Mouse (Mus musculus) liver, embryonic 13.5 days (tissue): Measurements from ENCODE around the gene Flywch2. TPM values are rescaled to one million over a fixed set of nuclear protein-coding genes. Genes with fewer than 3 reads are reported as not detected.
A peak's percentile ranks its signal among the peaks of the same experiment; 100 is the strongest.

Experiments
- ATAC-seq: fragments of 200-750 bp; cut with Nextera tagmentation; 2 replicates; pipeline ENCODE4 v1.8.0; 2017; ENCODE audit warnings: low read depth, mild to moderate bottlenecking, moderate number of reproducible peaks, moderate library complexity
- DNase-seq: peaks from one replicate; pipeline ENCODE4 v3.0.0; 2022
- H3K27ac ChIP-seq: fragments of 300-500 bp; sonication (generic); 2 replicates; pipeline ENCODE4 v1.5.1; 2015; ENCODE audit warnings: moderate library complexity, mild to moderate bottlenecking, inconsistent platforms
- H3K27me3 ChIP-seq: fragments of 300-500 bp; sonication (generic); 2 replicates; pipeline ENCODE4 v1.6.1; 2015; ENCODE audit warnings: mild to moderate bottlenecking, inconsistent platforms
- H3K36me3 ChIP-seq: fragments of 300-500 bp; sonication (generic); 2 replicates; pipeline ENCODE4 v1.6.1; 2015; ENCODE audit warnings: mild to moderate bottlenecking, inconsistent platforms
- H3K4me1 ChIP-seq: fragments of 300-500 bp; sonication (generic); replicated peaks from 2 replicates; pipeline ENCODE4 v1.6.1; 2015; ENCODE audit warnings: inconsistent platforms
- H3K4me2 ChIP-seq: fragments of 300-500 bp; sonication (generic); 2 replicates; pipeline ENCODE4 v1.6.1; 2015; ENCODE audit warnings: inconsistent platforms, mild to moderate bottlenecking, moderate library complexity
- H3K4me3 ChIP-seq: fragments of 300-500 bp; sonication (generic); replicated peaks from 2 replicates; pipeline ENCODE4 v1.5.1; 2015; ENCODE audit warnings: mild to moderate bottlenecking, inconsistent platforms
- H3K9ac ChIP-seq: fragments of 300-500 bp; sonication (generic); 2 replicates; pipeline ENCODE4 v1.6.1; 2015; ENCODE audit warnings: mild to moderate bottlenecking, inconsistent platforms
- H3K9me3 ChIP-seq: fragments of 300-500 bp; sonication (generic); replicated peaks from 2 replicates; pipeline ENCODE4 v1.6.1; 2016; ENCODE audit warnings: inconsistent platforms
- WGBS: fragments of 180-500 bp; shearing (Covaris S2); methylation state at CpG from one replicate; pipeline ENCODE4 v1.1.7; 2015; ENCODE audit not compliant: insufficient replicate concordance; 5-methylcytosine and 5-hydroxymethylcytosine counted together
- polyA plus RNA-seq: library from polyadenylated mRNA; unstranded; fragments of >200 nt; fragmentation: Nextera tagmentation; extraction: Ambion mirVana; gene quantifications from 2 replicates; pipeline ENCODE4 v1.2.1, GENCODE M21; 2015

Gene Flywch2
- polyA plus RNA-seq, 1 experiment from 2014 or later, result 1.4 TPM

GRCm38 (mm10) chr17:23747471-23747870, 38.4 kb downstream of the Flywch2 start:
- DNase-seq (no peak), ATAC-seq (no peak)
- H3K9me3 ChIP-seq, result no peaks in the 10 kb centered on the region
- H3K27ac ChIP-seq, result no peak overlapping the region
- no peak overlapping the region for H3K4me3 ChIP-seq
- H3K9ac ChIP-seq, result no peak overlapping the region
- H3K27me3 ChIP-seq, result peaks cover 63% of the 10 kb centered on the region
- no peak overlapping the region for H3K4me2 ChIP-seq
- H3K4me1 ChIP-seq, result peaks cover 22% of the 10 kb centered on the region
- H3K36me3 ChIP-seq, result peaks cover 3% of the 10 kb centered on the region; the same call in 1 of the 2 replicates
- 61% methylated on average over 3 of the region's 3 CpGs for WGBS

GRCm38 (mm10) chr17:23746767-23747166, 39.1 kb downstream of the Flywch2 start:
- Histone ChIP-seq H3K9me3 (no peaks in the 10 kb centered on the region), H3K36me3 (no peaks in the 10 kb centered on the region), H3K9ac (no peak overlapping the region), H3K4me3 (no peak overlapping the region), H3K4me1 (peaks cover 30% of the 10 kb centered on the region), H3K4me2 (no peak overlapping the region), H3K27ac (no peak overlapping the region), H3K27me3 (peaks cover 70% of the 10 kb centered on the region)
- ATAC-seq (no peak), DNase-seq (no peak)
- 52% methylated on average over 3 of the region's 3 CpGs for WGBS

GRCm38 (mm10) chr17:23746311-23746710, 39.6 kb downstream of the Flywch2 start:
- H3K27ac ChIP-seq, result no peak overlapping the region
- no peak overlapping the region; the same call in 1 of the 2 replicates for H3K4me2 ChIP-seq
- no peak overlapping the region for H3K9ac ChIP-seq
- 8% methylated on average over 12 of the region's 12 CpGs for WGBS
- DNase-seq (no peak), ATAC-seq (no peak)
- H3K27me3 ChIP-seq, result peaks cover 75% of the 10 kb centered on the region
- no peaks in the 10 kb centered on the region for H3K36me3 ChIP-seq
- no peaks in the 10 kb centered on the region for H3K9me3 ChIP-seq
- peaks cover 34% of the 10 kb centered on the region for H3K4me1 ChIP-seq
- H3K4me3 ChIP-seq, result no peak overlapping the region

DNA sequence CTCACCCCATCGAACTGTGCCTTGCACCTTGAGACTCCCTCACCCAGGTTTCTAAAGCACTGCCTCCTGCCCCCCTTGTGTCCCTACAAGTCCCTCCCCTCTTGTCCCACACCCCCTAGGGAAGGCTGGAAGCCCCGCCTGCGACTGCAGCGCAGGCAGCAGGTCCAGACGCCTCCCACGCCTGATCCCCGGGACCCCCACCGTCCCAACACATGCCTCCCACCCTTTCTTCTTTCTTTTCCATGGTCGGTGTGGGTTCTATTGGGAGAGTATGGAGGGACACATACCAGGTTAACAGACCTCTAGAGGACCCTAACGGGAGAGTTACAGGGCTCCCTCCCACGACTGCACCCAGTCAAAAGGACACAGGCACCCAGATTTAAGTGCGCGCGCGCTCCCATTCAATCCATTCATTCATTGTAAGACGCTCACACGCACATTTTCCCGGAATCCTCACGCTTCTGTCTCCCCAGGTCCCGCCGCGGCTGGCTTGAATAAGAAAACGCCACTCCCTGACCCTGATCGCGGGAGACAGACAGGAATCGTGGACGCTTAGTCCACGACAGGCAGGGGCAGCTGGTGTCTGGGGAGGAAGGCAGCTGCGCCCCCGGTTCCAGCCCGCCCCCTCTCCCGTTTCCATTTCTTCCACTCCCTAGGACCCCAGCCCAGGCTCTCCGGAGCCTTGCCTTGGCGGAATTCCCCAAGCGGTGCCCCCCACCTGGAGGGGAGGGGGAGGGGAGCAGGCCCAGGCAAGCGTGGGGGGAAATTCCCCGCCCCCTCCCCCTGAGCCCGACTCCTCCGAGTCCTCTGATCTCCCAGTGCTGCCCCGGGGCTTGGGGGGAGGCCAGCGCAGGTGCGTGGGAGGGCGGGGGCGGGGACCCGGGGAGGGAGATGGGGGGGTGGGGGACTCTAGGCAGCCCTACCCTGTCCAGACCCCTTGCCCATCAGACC, 40.3 kb downstream of the Flywch2 start, which contains the start of gene Kremen2:
Gene Kremen2 (minus strand): TSS at position 533 of the 951 bp plus-strand sequence.
- H3K4me2 ChIP-seq, result peak within 1 kb of the TSS; percentile 45
- peak within 1 kb of the TSS; percentile 27 for H3K4me3 ChIP-seq
- no peaks in the 10 kb centered on the region for H3K36me3 ChIP-seq
- peaks cover 41% of the 10 kb centered on the region for H3K4me1 ChIP-seq
- ATAC-seq (no peak), DNase-seq (no peak)
- 3% methylated on average over 43 of the region's 45 CpGs for WGBS
- H3K27ac ChIP-seq, result no peak within 1 kb of the TSS; the same call in 1 of the 2 replicates
- H3K9ac ChIP-seq, result no peak within 1 kb of the TSS
- H3K27me3 ChIP-seq, result peaks cover 82% of the 10 kb centered on the region
- H3K9me3 ChIP-seq, result no peaks in the 10 kb centered on the region

- Histone ChIP-seq H3K4me2 (no peak overlapping the region), H3K36me3 (no peaks in the 10 kb centered on the region), H3K9ac (no peak overlapping the region), H3K27me3 (peaks cover 91% of the 10 kb centered on the region), H3K4me3 (no peak overlapping the region), H3K4me1 (peaks cover 51% of the 10 kb centered on the region), H3K9me3 (no peaks in the 10 kb centered on the region), H3K27ac (no peak overlapping the region)
- WGBS, result 6% methylated on average over 14 of the region's 14 CpGs
- ATAC-seq, result no peak
- no peak for DNase-seq
These were observed 41.2 kb downstream of the Flywch2 start for GRCm38 (mm10) chr17:23744651-23745050.

- H3K9me3 ChIP-seq, result no peaks in the 10 kb centered on the region
- no peaks in the 10 kb centered on the region for H3K36me3 ChIP-seq
- H3K27ac ChIP-seq, result no peak overlapping the region
- ATAC-seq (no peak), DNase-seq (no peak)
- peaks cover 97% of the 10 kb centered on the region for H3K27me3 ChIP-seq
- H3K9ac ChIP-seq, result no peak overlapping the region
- no peak overlapping the region for H3K4me3 ChIP-seq
- WGBS, result 16% methylated on average over 8 of the region's 8 CpGs
- peaks cover 54% of the 10 kb centered on the region for H3K4me1 ChIP-seq
- H3K4me2 ChIP-seq, result no peak overlapping the region
These were observed 41.8 kb downstream of the Flywch2 start for GRCm38 (mm10) chr17:23744076-23744475.

DNA sequence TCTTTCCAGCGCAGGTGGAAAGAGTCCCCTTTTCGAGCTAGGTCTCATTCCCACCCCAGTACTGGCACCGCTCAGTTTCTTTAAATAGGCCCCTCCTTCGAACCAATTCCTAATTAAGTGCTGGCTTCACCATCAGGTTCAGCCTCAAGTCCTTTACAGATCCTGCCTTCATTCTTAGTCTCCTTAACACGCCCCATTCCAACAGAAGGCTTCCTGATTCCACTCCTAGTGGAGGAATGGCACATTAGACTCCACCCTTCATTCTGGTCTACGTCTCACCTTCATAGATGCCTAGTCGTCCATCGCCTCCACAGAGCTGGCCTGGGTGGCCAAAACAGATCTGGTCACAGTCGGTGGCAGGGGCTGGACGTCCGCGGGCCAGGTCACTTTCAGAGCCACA, 42.9 kb downstream of the Flywch2 start:
- Histone ChIP-seq H3K9me3 (no peaks in the 10 kb centered on the region), H3K27me3 (peaks cover 99% of the 10 kb centered on the region), H3K9ac (no peak overlapping the region), H3K36me3 (no peaks in the 10 kb centered on the region), H3K27ac (no peak overlapping the region), H3K4me2 (no peak overlapping the region), H3K4me1 (peaks cover 58% of the 10 kb centered on the region), H3K4me3 (0 out of 2 replicates have a peak overlapping the region, but pooled peaks have one; percentile 12)
- 46% methylated on average over 12 of the region's 12 CpGs for WGBS
- DNase-seq, result no peak
- ATAC-seq, result no peak

- Histone ChIP-seq H3K27ac (no peak overlapping the region), H3K4me3 (peak overlapping the region; percentile 12; the same call in 1 of the 2 replicates), H3K4me1 (peaks cover 63% of the 10 kb centered on the region), H3K36me3 (peaks cover 4% of the 10 kb centered on the region), H3K9ac (no peak overlapping the region), H3K4me2 (no peak overlapping the region; the same call in 1 of the 2 replicates), H3K9me3 (no peaks in the 10 kb centered on the region), H3K27me3 (peaks cover 100% of the 10 kb centered on the region)
- no peak for DNase-seq
- 9% methylated on average over 44 of the region's 44 CpGs for WGBS
- no peak for ATAC-seq
These were observed 43.6 kb downstream of the Flywch2 start for GRCm38 (mm10) chr17:23742210-23742793.

- no peaks in the 10 kb centered on the region for H3K9me3 ChIP-seq
- no peak overlapping the region for H3K9ac ChIP-seq
- no peak overlapping the region for H3K27ac ChIP-seq
- peaks cover 94% of the 10 kb centered on the region for H3K27me3 ChIP-seq
- DNase-seq (no peak), ATAC-seq (no peak)
- H3K4me3 ChIP-seq, result peak overlapping the region; percentile 69
- WGBS, result 40% methylated on average over 38 of the region's 38 CpGs
- peaks cover 10% of the 10 kb centered on the region for H3K36me3 ChIP-seq
- peaks cover 64% of the 10 kb centered on the region for H3K4me1 ChIP-seq
- H3K4me2 ChIP-seq, result peak overlapping the region; percentile 99; the same call in 1 of the 2 replicates
These were observed 44.3 kb downstream of the Flywch2 start for GRCm38 (mm10) chr17:23741359-23742209.

- Histone ChIP-seq H3K4me1 (peaks cover 56% of the 10 kb centered on the region), H3K27me3 (peaks cover 84% of the 10 kb centered on the region), H3K4me3 (peak within 1 kb of the TSS; percentile 69), H3K4me2 (peak within 1 kb of the TSS; percentile 99), H3K27ac (0 out of 2 replicates have a peak within 1 kb of the TSS, but pooled peaks have one; percentile 47), H3K36me3 (peaks cover 19% of the 10 kb centered on the region), H3K9ac (peak within 1 kb of the TSS; percentile 80), H3K9me3 (no peaks in the 10 kb centered on the region)
- DNase-seq (no peak), ATAC-seq (peak; percentile 84)
- 1% methylated on average over 13 of the region's 13 CpGs for WGBS
These were observed 45.3 kb downstream of the Flywch2 start, which contains the start of gene Paqr4 for GRCm38 (mm10) chr17:23740598-23741021. Gene Paqr4, minus strand, starts transcription at chr17:23740867.
